Mouse (Mus musculus): ENCODE data around the gene Gm30191. TPM values are rescaled to one million over a fixed set of nuclear protein-coding genes. Genes with fewer than 3 reads are reported as not detected.

Gm30191 gene
- not detected in 2 replicates for polyA plus RNA-seq (2014; fragmentation: Nextera tagmentation; extraction: Ambion mirVana)

DNA sequence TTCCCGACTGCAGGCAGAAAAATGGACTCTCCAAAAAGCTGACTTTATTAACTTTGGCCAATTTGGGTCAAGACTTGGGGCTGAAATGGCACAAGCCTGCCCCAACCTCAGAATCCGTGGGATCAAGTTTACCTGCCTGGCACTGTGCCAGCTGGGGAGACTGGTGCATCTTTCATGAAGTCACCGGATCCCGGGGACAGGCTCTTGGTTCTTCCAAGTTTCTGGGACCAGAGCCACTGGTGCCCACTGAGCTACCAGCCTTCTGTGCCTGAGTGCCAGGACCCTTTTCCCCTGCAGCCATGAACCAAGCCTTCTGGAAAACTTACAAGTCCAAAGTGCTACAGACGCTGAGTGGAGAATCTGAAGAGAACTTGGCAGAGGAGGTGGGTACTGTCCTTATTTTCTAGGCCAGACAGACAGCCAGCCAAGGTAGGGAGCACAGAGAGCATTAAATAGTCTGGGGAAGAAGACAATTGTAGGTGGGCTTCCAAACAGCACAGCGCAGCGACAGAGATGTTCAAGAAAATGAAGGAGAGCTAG, at the start of gene Gm30191:
Gene Gm30191 (plus strand): TSS at position 217 of the 540 bp plus-strand sequence.
- Histone ChIP-seq H3K4me2 (replicated peaks; ENCODE audit: low read depth, low read length) (peak within 1 kb of the TSS; percentile 87), H3K9ac (replicated peaks; ENCODE audit: low read depth, low read length) (peak within 1 kb of the TSS; percentile 77; the same call in 1 of the 2 replicates), H3K9me3 (ENCODE audit: control insufficient read depth, low read depth, low read length) (no peaks in the 10 kb centered on the region), H3K4me3 (ENCODE audit: low read depth, low read length) (peak within 1 kb of the TSS; percentile 53; the same call in 1 of the 2 replicates), H3K36me3 (ENCODE audit: control insufficient read depth, insufficient read depth, low read length) (no peaks in the 10 kb centered on the region), H3K4me1 (ENCODE audit: control insufficient read depth, insufficient read depth, low read length) (peaks cover 23% of the 10 kb centered on the region), H3K27ac (ENCODE audit: low read length) (no peak within 1 kb of the TSS), H3K27me3 (ENCODE audit: control insufficient read depth, insufficient read depth, low read length) (peaks cover 17% of the 10 kb centered on the region)
- 78% methylated on average over 7 of the region's 7 CpGs for WGBS
- ATAC-seq (ENCODE audit: insufficient number of reproducible peaks, insufficient read depth, low FRiP score, low read depth), result no peak

DNA sequence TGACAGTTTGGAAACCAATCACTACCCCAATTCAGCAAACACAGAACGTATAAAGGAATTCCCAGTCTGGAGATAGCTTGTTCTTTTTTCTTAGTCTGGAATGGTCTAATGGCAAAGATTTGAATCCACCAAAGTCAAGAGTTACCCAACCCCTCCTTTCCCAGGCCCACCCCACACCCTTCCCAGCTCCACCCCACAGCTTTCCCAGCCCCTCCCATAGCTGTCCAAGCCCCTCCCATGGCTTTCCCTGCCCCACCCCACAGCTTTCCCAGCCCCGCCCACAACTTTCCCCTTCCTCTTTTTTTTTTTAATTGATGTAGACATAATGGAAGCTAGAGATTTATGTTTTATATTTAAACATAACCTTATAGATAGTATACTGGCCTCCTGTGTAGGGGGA, 47.4 kb upstream of the Gm30191 start:
- H3K4me2 ChIP-seq (replicated peaks; ENCODE audit: low read depth, low read length), result no peak overlapping the region
- H3K4me1 ChIP-seq (ENCODE audit: control insufficient read depth, insufficient read depth, low read length), result no peaks in the 10 kb centered on the region
- no peaks in the 10 kb centered on the region for H3K9me3 ChIP-seq (ENCODE audit: control insufficient read depth, low read depth, low read length)
- H3K4me3 ChIP-seq (ENCODE audit: low read depth, low read length), result no peak overlapping the region
- no peaks in the 10 kb centered on the region for H3K27me3 ChIP-seq (ENCODE audit: control insufficient read depth, insufficient read depth, low read length)
- WGBS, result 66% methylated on average over 2 of the region's 2 CpGs
- ATAC-seq (ENCODE audit: insufficient number of reproducible peaks, insufficient read depth, low FRiP score, low read depth), result no peak
- H3K27ac ChIP-seq (ENCODE audit: low read length), result no peak overlapping the region
- H3K9ac ChIP-seq (replicated peaks; ENCODE audit: low read depth, low read length), result no peak overlapping the region
- no peaks in the 10 kb centered on the region for H3K36me3 ChIP-seq (ENCODE audit: control insufficient read depth, insufficient read depth, low read length)

DNA sequence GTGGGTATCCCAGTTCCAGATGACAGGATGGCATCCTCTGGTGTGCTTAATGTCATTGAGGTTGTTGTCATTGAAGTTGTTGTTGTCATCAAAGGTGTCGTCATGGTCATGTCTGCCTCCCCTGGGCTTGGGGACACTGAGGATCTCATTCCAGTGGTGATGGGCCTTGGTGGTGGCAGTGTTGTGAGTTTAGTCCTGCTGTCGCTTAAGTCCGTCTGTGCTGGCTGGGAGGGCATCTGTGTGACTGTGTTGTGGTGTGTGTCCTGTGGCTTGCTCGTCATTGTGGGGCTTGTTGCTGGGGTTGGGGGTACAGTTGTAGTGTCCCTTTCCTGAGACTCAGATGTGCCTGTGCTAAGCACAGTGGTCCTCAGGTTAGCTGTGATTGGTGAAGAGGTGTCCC, 43.8 kb upstream of the Gm30191 start, which contains the start of gene Gm7534:
Gene Gm7534 (minus strand): TSS at position 101 of the 400 bp plus-strand sequence.
- Histone ChIP-seq H3K9ac (replicated peaks; ENCODE audit: low read depth, low read length) (no peak within 1 kb of the TSS), H3K9me3 (ENCODE audit: control insufficient read depth, low read depth, low read length) (no peaks in the 10 kb centered on the region), H3K27ac (ENCODE audit: low read length) (no peak within 1 kb of the TSS), H3K4me1 (ENCODE audit: control insufficient read depth, insufficient read depth, low read length) (no peaks in the 10 kb centered on the region), H3K36me3 (ENCODE audit: control insufficient read depth, insufficient read depth, low read length) (no peaks in the 10 kb centered on the region), H3K4me2 (replicated peaks; ENCODE audit: low read depth, low read length) (no peak within 1 kb of the TSS), H3K4me3 (ENCODE audit: low read depth, low read length) (no peak within 1 kb of the TSS), H3K27me3 (ENCODE audit: control insufficient read depth, insufficient read depth, low read length) (no peaks in the 10 kb centered on the region)
- 95% methylated on average over 4 of the region's 4 CpGs for WGBS
- ATAC-seq (ENCODE audit: insufficient number of reproducible peaks, insufficient read depth, low FRiP score, low read depth), result no peak

DNA sequence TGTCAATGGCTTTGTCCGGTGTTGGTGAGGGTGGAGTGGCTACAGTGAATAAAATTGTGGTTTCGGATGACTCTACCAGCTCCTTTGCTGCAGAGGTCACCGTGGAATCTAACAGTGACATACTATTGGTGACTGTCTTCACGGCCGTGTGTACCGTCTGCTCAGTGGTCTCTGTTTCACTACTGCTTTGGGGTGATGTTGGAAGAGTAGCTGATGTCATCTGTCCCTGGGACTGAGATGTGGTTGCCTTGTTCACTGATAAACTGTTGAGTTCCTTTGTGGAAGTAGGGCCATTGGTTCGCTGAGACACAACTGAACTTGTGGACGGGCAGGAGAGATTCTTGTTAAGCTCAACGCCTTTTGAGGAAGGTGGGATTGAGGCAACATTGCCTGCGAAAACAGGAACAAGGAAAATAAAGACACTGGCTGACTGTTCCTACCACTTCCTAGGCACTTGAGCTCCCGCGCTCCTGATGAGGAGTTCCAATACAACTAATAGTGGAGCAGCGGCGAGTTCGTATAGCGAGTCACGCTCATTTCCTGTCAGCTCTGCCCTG, 43.3 kb upstream of the Gm30191 start:
- Histone ChIP-seq H3K27ac (ENCODE audit: low read length) (no peak overlapping the region), H3K27me3 (ENCODE audit: control insufficient read depth, insufficient read depth, low read length) (no peaks in the 10 kb centered on the region), H3K4me2 (replicated peaks; ENCODE audit: low read depth, low read length) (no peak overlapping the region), H3K36me3 (ENCODE audit: control insufficient read depth, insufficient read depth, low read length) (no peaks in the 10 kb centered on the region), H3K9ac (replicated peaks; ENCODE audit: low read depth, low read length) (no peak overlapping the region), H3K4me1 (ENCODE audit: control insufficient read depth, insufficient read depth, low read length) (no peaks in the 10 kb centered on the region), H3K9me3 (ENCODE audit: control insufficient read depth, low read depth, low read length) (no peaks in the 10 kb centered on the region), H3K4me3 (ENCODE audit: low read depth, low read length) (no peak overlapping the region)
- WGBS, result 81% methylated on average over 17 of the region's 17 CpGs
- no peak for ATAC-seq (ENCODE audit: insufficient number of reproducible peaks, insufficient read depth, low FRiP score, low read depth)

DNA sequence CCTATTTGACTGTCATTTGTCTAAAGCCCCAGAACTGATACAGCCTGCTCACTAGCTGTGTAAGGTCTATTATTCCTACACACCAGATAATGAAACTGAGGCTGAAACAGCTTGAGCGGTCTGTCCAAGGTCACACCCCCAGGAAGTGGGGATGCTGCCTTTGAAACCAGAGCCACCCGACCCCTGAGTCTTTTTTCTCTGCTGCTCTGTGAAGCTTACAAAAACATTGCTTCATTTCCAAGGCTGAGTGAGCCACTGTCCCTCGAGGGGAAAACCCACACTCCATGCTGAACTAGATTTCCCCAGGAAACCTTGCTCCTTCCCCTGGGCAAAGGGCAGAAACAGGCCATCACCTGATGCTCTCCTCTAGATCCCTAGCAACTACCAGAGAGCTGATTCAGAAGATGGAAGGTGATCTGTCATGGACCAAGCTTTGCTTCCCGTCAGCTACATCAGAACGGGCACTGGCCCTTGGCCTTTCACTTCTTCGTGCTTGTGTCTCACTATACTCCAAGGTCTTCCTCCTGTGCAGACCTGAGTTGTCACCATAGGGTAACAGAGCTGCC, 40.2 kb upstream of the Gm30191 start:
- H3K9ac ChIP-seq (replicated peaks; ENCODE audit: low read depth, low read length), result no peak overlapping the region
- no peaks in the 10 kb centered on the region for H3K36me3 ChIP-seq (ENCODE audit: control insufficient read depth, insufficient read depth, low read length)
- no peak for ATAC-seq (ENCODE audit: insufficient number of reproducible peaks, insufficient read depth, low FRiP score, low read depth)
- H3K27ac ChIP-seq (ENCODE audit: low read length), result no peak overlapping the region
- H3K27me3 ChIP-seq (ENCODE audit: control insufficient read depth, insufficient read depth, low read length), result no peaks in the 10 kb centered on the region
- no peaks in the 10 kb centered on the region for H3K9me3 ChIP-seq (ENCODE audit: control insufficient read depth, low read depth, low read length)
- H3K4me2 ChIP-seq (replicated peaks; ENCODE audit: low read depth, low read length), result no peak overlapping the region
- H3K4me3 ChIP-seq (ENCODE audit: low read depth, low read length), result no peak overlapping the region
- WGBS, result 55% methylated on average over 6 of the region's 6 CpGs
- H3K4me1 ChIP-seq (ENCODE audit: control insufficient read depth, insufficient read depth, low read length), result no peaks in the 10 kb centered on the region

DNA sequence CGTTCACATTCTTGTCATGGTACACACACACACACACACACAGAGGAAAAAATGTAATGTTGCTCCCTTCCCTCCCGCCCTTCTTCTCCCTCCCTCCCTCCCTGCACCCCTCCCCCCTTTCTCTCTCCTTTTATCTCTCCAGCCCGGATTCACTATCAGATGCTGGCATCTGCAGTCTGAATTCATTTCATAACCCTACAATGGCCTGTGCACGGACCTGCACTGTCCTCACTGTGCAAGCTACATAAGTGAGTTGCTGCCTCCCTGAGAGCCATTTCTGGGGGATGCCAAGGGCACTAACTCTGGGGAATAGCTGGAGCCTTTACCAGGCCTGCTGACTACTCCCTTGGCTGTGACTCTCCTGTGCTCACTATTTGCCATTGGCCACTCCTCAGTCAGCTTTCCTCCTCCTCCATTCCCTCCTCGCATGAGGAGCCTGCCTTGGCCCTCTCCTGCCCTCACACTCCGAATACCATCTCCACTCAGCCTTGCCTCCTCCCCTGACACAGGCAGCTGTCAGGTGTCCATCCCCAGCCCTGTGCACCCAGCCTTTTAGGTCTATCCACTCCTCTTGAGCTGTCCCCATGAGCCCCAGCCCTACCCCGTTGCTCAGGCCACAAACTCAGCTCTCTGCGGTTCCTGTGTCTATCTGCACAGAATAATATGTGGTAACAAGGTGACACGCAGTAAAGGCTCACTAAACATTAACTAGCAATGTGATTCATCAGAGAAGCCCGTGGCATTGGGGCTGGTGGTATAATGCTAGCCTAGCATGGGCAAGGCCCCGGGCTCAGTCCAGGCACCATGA, 23.7 kb upstream of the Gm30191 start:
- no peak overlapping the region for H3K9ac ChIP-seq (replicated peaks; ENCODE audit: low read depth, low read length)
- no peak overlapping the region for H3K4me2 ChIP-seq (replicated peaks; ENCODE audit: low read depth, low read length)
- no peak overlapping the region for H3K27ac ChIP-seq (ENCODE audit: low read length)
- 50% methylated on average over 11 of the region's 11 CpGs for WGBS
- ATAC-seq (ENCODE audit: insufficient number of reproducible peaks, insufficient read depth, low FRiP score, low read depth), result peak; percentile 14; the same call in 1 of the 2 replicates
- no peaks in the 10 kb centered on the region for H3K27me3 ChIP-seq (ENCODE audit: control insufficient read depth, insufficient read depth, low read length)
- no peaks in the 10 kb centered on the region for H3K36me3 ChIP-seq (ENCODE audit: control insufficient read depth, insufficient read depth, low read length)
- H3K4me1 ChIP-seq (ENCODE audit: control insufficient read depth, insufficient read depth, low read length), result no peaks in the 10 kb centered on the region
- H3K9me3 ChIP-seq (ENCODE audit: control insufficient read depth, low read depth, low read length), result no peaks in the 10 kb centered on the region
- no peak overlapping the region for H3K4me3 ChIP-seq (ENCODE audit: low read depth, low read length)

DNA sequence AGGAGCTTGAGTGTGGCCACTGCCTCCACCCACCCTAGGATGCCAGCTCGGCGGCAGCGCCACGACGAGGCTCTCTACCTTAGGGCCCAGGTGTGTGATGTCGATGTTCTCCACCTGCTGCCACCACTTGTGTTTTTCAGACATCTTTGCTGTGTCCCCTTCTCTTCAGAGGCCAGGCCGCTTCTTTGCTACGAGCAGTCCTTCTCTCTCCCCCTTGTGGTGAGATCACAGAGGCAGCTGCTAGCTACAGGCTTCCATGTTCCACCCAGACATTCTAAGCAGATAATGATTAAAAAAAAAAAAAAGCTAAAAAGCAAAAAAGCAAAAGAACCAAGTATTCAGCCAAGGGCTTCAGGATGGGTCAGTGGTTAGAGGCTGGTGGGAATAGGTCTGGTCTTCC, 19.5 kb upstream of the Gm30191 start, which contains the start of gene Catsper4:
Gene Catsper4 (minus strand): TSS at position 190 of the 400 bp plus-strand sequence.
- H3K36me3 ChIP-seq (ENCODE audit: control insufficient read depth, insufficient read depth, low read length), result no peaks in the 10 kb centered on the region
- H3K9me3 ChIP-seq (ENCODE audit: control insufficient read depth, low read depth, low read length), result no peaks in the 10 kb centered on the region
- no peak within 1 kb of the TSS for H3K4me2 ChIP-seq (replicated peaks; ENCODE audit: low read depth, low read length)
- H3K27ac ChIP-seq (ENCODE audit: low read length), result no peak within 1 kb of the TSS
- H3K27me3 ChIP-seq (ENCODE audit: control insufficient read depth, insufficient read depth, low read length), result no peaks in the 10 kb centered on the region
- H3K4me3 ChIP-seq (ENCODE audit: low read depth, low read length), result no peak within 1 kb of the TSS
- no peak for ATAC-seq (ENCODE audit: insufficient number of reproducible peaks, insufficient read depth, low FRiP score, low read depth)
- no peaks in the 10 kb centered on the region for H3K4me1 ChIP-seq (ENCODE audit: control insufficient read depth, insufficient read depth, low read length)
- 64% methylated on average over 8 of the region's 8 CpGs for WGBS
- H3K9ac ChIP-seq (replicated peaks; ENCODE audit: low read depth, low read length), result no peak within 1 kb of the TSS

DNA sequence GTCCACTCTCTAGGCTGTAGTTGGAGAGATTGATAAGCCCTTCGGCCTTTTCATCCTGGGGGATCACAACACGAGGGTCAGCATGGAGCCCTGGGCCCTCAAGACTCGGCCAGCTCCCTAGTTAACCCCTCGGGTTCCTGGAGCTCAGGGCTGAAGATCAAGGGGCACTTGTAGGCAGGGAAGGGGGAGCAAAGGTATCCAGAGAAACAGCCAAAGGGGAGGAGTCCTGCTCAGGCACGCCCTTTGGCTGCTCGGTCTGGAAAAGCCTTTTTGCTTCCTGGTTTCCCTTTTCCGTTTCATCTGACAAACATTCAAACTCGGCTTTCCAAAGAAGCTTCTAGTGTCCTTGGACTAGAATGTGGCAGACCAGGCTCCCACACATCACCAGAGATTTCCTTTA, 16.3 kb upstream of the Gm30191 start:
- no peaks in the 10 kb centered on the region for H3K36me3 ChIP-seq (ENCODE audit: control insufficient read depth, insufficient read depth, low read length)
- H3K27ac ChIP-seq (ENCODE audit: low read length), result no peak overlapping the region
- no peak overlapping the region for H3K4me3 ChIP-seq (ENCODE audit: low read depth, low read length)
- no peaks in the 10 kb centered on the region for H3K27me3 ChIP-seq (ENCODE audit: control insufficient read depth, insufficient read depth, low read length)
- no peak for ATAC-seq (ENCODE audit: insufficient number of reproducible peaks, insufficient read depth, low FRiP score, low read depth)
- H3K4me2 ChIP-seq (replicated peaks; ENCODE audit: low read depth, low read length), result no peak overlapping the region
- H3K9me3 ChIP-seq (ENCODE audit: control insufficient read depth, low read depth, low read length), result no peaks in the 10 kb centered on the region
- no peaks in the 10 kb centered on the region for H3K4me1 ChIP-seq (ENCODE audit: control insufficient read depth, insufficient read depth, low read length)
- 26% methylated on average over 8 of the region's 8 CpGs for WGBS
- H3K9ac ChIP-seq (replicated peaks; ENCODE audit: low read depth, low read length), result no peak overlapping the region

Data from stomach, embryonic 14.5 days (tissue).